Comparison of ENCODE assay signal across 22 mouse cellular contexts in genomic region chr7:145307636-145308035, GRCm38 (mm10). TPM values are rescaled to one million over a fixed set of nuclear protein-coding genes. Genes with fewer than 3 reads are reported as not detected.
"Had no signal": no experiment of that assay in that cellular context is flagged by ENCODE, and none has a peak within 500 bp of the region (broad histone marks: within the 10 kb centered on the region; RNA-seq: fewer than 3 reads in every experiment).

No protein-coding gene starts in this region.

- H3K27me3 ChIP-seq: midbrain, embryonic 12.5 days; neural tube, embryonic 13.5 days; neural tube, embryonic 15.5 days; stomach, embryonic 15.5 days had no signal

- H3K4me3 ChIP-seq: midbrain, embryonic 10.5 days; midbrain, embryonic 12.5 days; myocyte; neural tube, embryonic 13.5 days; neural tube, embryonic 15.5 days; stomach, embryonic 15.5 days had no signal

- DNase-seq: lung, adult 18-20 months; lung, postnatal 4 days; midbrain, embryonic 14.5 days; right cerebral cortex, adult 18-20 months; thymus, adult 2 months; thymus, postnatal 25 days; thymus, postnatal 4 days had no signal

- H3K27ac ChIP-seq: midbrain, embryonic 10.5 days; midbrain, embryonic 12.5 days; neural tube, embryonic 13.5 days; neural tube, embryonic 15.5 days; stomach, embryonic 15.5 days; stomach, postnatal 0 days had no signal

RNA-seq across cellular contexts. Expression of gene Mrgprd, which starts 7.0 kb away (rescaled TPM):
- total RNA-seq: megakaryocyte, adult 5-6 weeks; megakaryocyte-erythroid progenitor cell, adult 5-6 weeks had no signal
- polyA plus RNA-seq: lung, embryonic 16.5 days; midbrain, embryonic 10.5 days; midbrain, embryonic 12.5 days; midbrain, embryonic 14.5 days; midbrain, embryonic 16.5 days; myocyte; neural tube, embryonic 11.5 days; neural tube, embryonic 13.5 days; spleen, adult 2 months; stomach, embryonic 15.5 days; stomach, postnatal 0 days; testis, adult 2 months; thymus, adult 2 months; urinary bladder, adult 2 months had no signal

RNA-seq across cellular contexts. Expression of gene Mrgprf, which starts 7.0 kb away (rescaled TPM):
- total RNA-seq: megakaryocyte, adult 5-6 weeks; megakaryocyte-erythroid progenitor cell, adult 5-6 weeks had no signal
- polyA plus RNA-seq: neural tube, embryonic 11.5 days had no signal
